Mouse (Mus musculus): ENCODE measurements at regions not wholly inside any gene's neighbourhood (a gene's known extent, or its start where the extent isn't known, plus 50 kb on each side); places are given as distances from the start of the nearest gene placed in this dataset.

GRCm38 (mm10) chr16:42772640-42773039 is 103.0 kb upstream of the Zbtb20 start:
- Histone ChIP-seq H3K36me3 (ENCODE audit: control insufficient read depth, insufficient read depth) (no peaks in the 10 kb centered on the region), H3K4me2 (ENCODE audit: low read depth, low read length) (no peak overlapping the region), H3K4me1 (ENCODE audit: control insufficient read depth, low read depth, low read length) (no peaks in the 10 kb centered on the region), H3K4me3 (ENCODE audit: low read depth, low read length) (no peak overlapping the region), H3K27ac (ENCODE audit: low read length) (no peak overlapping the region), H3K27me3 (ENCODE audit: control insufficient read depth, insufficient read depth, low read depth, low read length) (no peaks in the 10 kb centered on the region), H3K9me3 (replicated peaks; ENCODE audit: control insufficient read depth, low read length) (no peaks in the 10 kb centered on the region), H3K9ac (ENCODE audit: low read depth, low read length) (no peak overlapping the region)
- ATAC-seq (ENCODE audit: low read depth) = no peak
- 30% methylated on average over 2 of the region's 2 CpGs for WGBS (ENCODE audit: insufficient replicate concordance)

GRCm38 (mm10) chr16:42770199-42770598 is 105.5 kb upstream of the Zbtb20 start:
- no peaks in the 10 kb centered on the region for H3K9me3 ChIP-seq (replicated peaks; ENCODE audit: control insufficient read depth, low read length)
- no peak for ATAC-seq (ENCODE audit: low read depth)
- H3K4me1 ChIP-seq (ENCODE audit: control insufficient read depth, low read depth, low read length) = no peaks in the 10 kb centered on the region
- H3K27ac ChIP-seq (ENCODE audit: low read length) = no peak overlapping the region
- H3K9ac ChIP-seq (ENCODE audit: low read depth, low read length) = no peak overlapping the region
- H3K36me3 ChIP-seq (ENCODE audit: control insufficient read depth, insufficient read depth) = no peaks in the 10 kb centered on the region
- no peaks in the 10 kb centered on the region for H3K27me3 ChIP-seq (ENCODE audit: control insufficient read depth, insufficient read depth, low read depth, low read length)
- H3K4me2 ChIP-seq (ENCODE audit: low read depth, low read length) = no peak overlapping the region
- H3K4me3 ChIP-seq (ENCODE audit: low read depth, low read length) = no peak overlapping the region
- 57% methylated on average over 1 of the region's 1 CpGs for WGBS (ENCODE audit: insufficient replicate concordance)

GRCm38 (mm10) chr16:42748681-42749080 is 127.0 kb upstream of the Zbtb20 start:
- H3K4me3 ChIP-seq (ENCODE audit: low read depth, low read length) = no peak overlapping the region
- no peaks in the 10 kb centered on the region for H3K27me3 ChIP-seq (ENCODE audit: control insufficient read depth, insufficient read depth, low read depth, low read length)
- 70% methylated on average over 5 of the region's 5 CpGs for WGBS (ENCODE audit: insufficient replicate concordance)
- no peak overlapping the region for H3K4me2 ChIP-seq (ENCODE audit: low read depth, low read length)
- no peak for ATAC-seq (ENCODE audit: low read depth)
- no peak overlapping the region for H3K9ac ChIP-seq (ENCODE audit: low read depth, low read length)
- H3K27ac ChIP-seq (ENCODE audit: low read length) = no peak overlapping the region
- no peaks in the 10 kb centered on the region for H3K36me3 ChIP-seq (ENCODE audit: control insufficient read depth, insufficient read depth)
- H3K9me3 ChIP-seq (replicated peaks; ENCODE audit: control insufficient read depth, low read length) = no peaks in the 10 kb centered on the region
- H3K4me1 ChIP-seq (ENCODE audit: control insufficient read depth, low read depth, low read length) = no peaks in the 10 kb centered on the region

- no peak overlapping the region for H3K4me3 ChIP-seq (ENCODE audit: low read depth, low read length)
- no peak for ATAC-seq (ENCODE audit: low read depth)
- H3K9me3 ChIP-seq (replicated peaks; ENCODE audit: control insufficient read depth, low read length) = no peaks in the 10 kb centered on the region
- no peak overlapping the region for H3K9ac ChIP-seq (ENCODE audit: low read depth, low read length)
- no peak overlapping the region for H3K4me2 ChIP-seq (ENCODE audit: low read depth, low read length)
- no peaks in the 10 kb centered on the region for H3K4me1 ChIP-seq (ENCODE audit: control insufficient read depth, low read depth, low read length)
- no peaks in the 10 kb centered on the region for H3K36me3 ChIP-seq (ENCODE audit: control insufficient read depth, insufficient read depth)
- no peak overlapping the region for H3K27ac ChIP-seq (ENCODE audit: low read length)
- 16% methylated on average over 11 of the region's 11 CpGs for WGBS (ENCODE audit: insufficient replicate concordance)
- no peaks in the 10 kb centered on the region for H3K27me3 ChIP-seq (ENCODE audit: control insufficient read depth, insufficient read depth, low read depth, low read length)
Observed at GRCm38 (mm10) chr16:42745943-42746675, 129.6 kb upstream of the Zbtb20 start.

GRCm38 (mm10) chr16:42743538-42743937 is 132.1 kb upstream of the Zbtb20 start:
- no peak overlapping the region for H3K27ac ChIP-seq (ENCODE audit: low read length)
- no peaks in the 10 kb centered on the region for H3K4me1 ChIP-seq (ENCODE audit: control insufficient read depth, low read depth, low read length)
- no peak overlapping the region for H3K4me2 ChIP-seq (ENCODE audit: low read depth, low read length)
- 48% methylated on average over 1 of the region's 1 CpGs for WGBS (ENCODE audit: insufficient replicate concordance)
- no peak overlapping the region for H3K9ac ChIP-seq (ENCODE audit: low read depth, low read length)
- H3K4me3 ChIP-seq (ENCODE audit: low read depth, low read length) = no peak overlapping the region
- H3K9me3 ChIP-seq (replicated peaks; ENCODE audit: control insufficient read depth, low read length) = no peaks in the 10 kb centered on the region
- H3K36me3 ChIP-seq (ENCODE audit: control insufficient read depth, insufficient read depth) = no peaks in the 10 kb centered on the region
- no peaks in the 10 kb centered on the region for H3K27me3 ChIP-seq (ENCODE audit: control insufficient read depth, insufficient read depth, low read depth, low read length)
- no peak for ATAC-seq (ENCODE audit: low read depth)

GRCm38 (mm10) chr16:42743120-42743519 is 132.6 kb upstream of the Zbtb20 start:
- ATAC-seq (ENCODE audit: low read depth) = no peak
- no peak overlapping the region for H3K4me3 ChIP-seq (ENCODE audit: low read depth, low read length)
- H3K9ac ChIP-seq (ENCODE audit: low read depth, low read length) = no peak overlapping the region
- H3K27me3 ChIP-seq (ENCODE audit: control insufficient read depth, insufficient read depth, low read depth, low read length) = no peaks in the 10 kb centered on the region
- H3K27ac ChIP-seq (ENCODE audit: low read length) = no peak overlapping the region
- H3K4me1 ChIP-seq (ENCODE audit: control insufficient read depth, low read depth, low read length) = no peaks in the 10 kb centered on the region
- H3K9me3 ChIP-seq (replicated peaks; ENCODE audit: control insufficient read depth, low read length) = no peaks in the 10 kb centered on the region
- 30% methylated on average over 2 of the region's 2 CpGs for WGBS (ENCODE audit: insufficient replicate concordance)
- H3K4me2 ChIP-seq (ENCODE audit: low read depth, low read length) = no peak overlapping the region
- H3K36me3 ChIP-seq (ENCODE audit: control insufficient read depth, insufficient read depth) = no peaks in the 10 kb centered on the region

- no peak for ATAC-seq (ENCODE audit: low read depth)
- no peaks in the 10 kb centered on the region for H3K36me3 ChIP-seq (ENCODE audit: control insufficient read depth, insufficient read depth)
- no peaks in the 10 kb centered on the region for H3K9me3 ChIP-seq (replicated peaks; ENCODE audit: control insufficient read depth, low read length)
- H3K27ac ChIP-seq (ENCODE audit: low read length) = no peak overlapping the region
- H3K4me3 ChIP-seq (ENCODE audit: low read depth, low read length) = no peak overlapping the region
- no peaks in the 10 kb centered on the region for H3K27me3 ChIP-seq (ENCODE audit: control insufficient read depth, insufficient read depth, low read depth, low read length)
- WGBS (ENCODE audit: insufficient replicate concordance) = 66% methylated on average over 7 of the region's 7 CpGs
- H3K4me1 ChIP-seq (ENCODE audit: control insufficient read depth, low read depth, low read length) = no peaks in the 10 kb centered on the region
- H3K9ac ChIP-seq (ENCODE audit: low read depth, low read length) = no peak overlapping the region
- H3K4me2 ChIP-seq (ENCODE audit: low read depth, low read length) = no peak overlapping the region
Observed at GRCm38 (mm10) chr16:42727826-42728225, 147.9 kb upstream of the Zbtb20 start.

- Histone ChIP-seq H3K9ac (ENCODE audit: low read depth, low read length) (no peak overlapping the region), H3K4me2 (ENCODE audit: low read depth, low read length) (no peak overlapping the region), H3K4me3 (ENCODE audit: low read depth, low read length) (no peak overlapping the region), H3K9me3 (replicated peaks; ENCODE audit: control insufficient read depth, low read length) (no peaks in the 10 kb centered on the region), H3K27me3 (ENCODE audit: control insufficient read depth, insufficient read depth, low read depth, low read length) (no peaks in the 10 kb centered on the region), H3K36me3 (ENCODE audit: control insufficient read depth, insufficient read depth) (no peaks in the 10 kb centered on the region), H3K27ac (ENCODE audit: low read length) (no peak overlapping the region), H3K4me1 (ENCODE audit: control insufficient read depth, low read depth, low read length) (no peaks in the 10 kb centered on the region)
- no peak for ATAC-seq (ENCODE audit: low read depth)
- WGBS (ENCODE audit: insufficient replicate concordance) = 57% methylated on average over 3 of the region's 3 CpGs
Observed at GRCm38 (mm10) chr16:42719915-42720314, 155.8 kb upstream of the Zbtb20 start.

- WGBS (ENCODE audit: insufficient replicate concordance) = 57% methylated on average over 7 of the region's 7 CpGs
- Histone ChIP-seq H3K4me1 (ENCODE audit: control insufficient read depth, low read depth, low read length) (no peaks in the 10 kb centered on the region), H3K36me3 (ENCODE audit: control insufficient read depth, insufficient read depth) (no peaks in the 10 kb centered on the region), H3K27me3 (ENCODE audit: control insufficient read depth, insufficient read depth, low read depth, low read length) (no peaks in the 10 kb centered on the region), H3K4me2 (ENCODE audit: low read depth, low read length) (no peak overlapping the region), H3K27ac (ENCODE audit: low read length) (no peak overlapping the region), H3K9ac (ENCODE audit: low read depth, low read length) (no peak overlapping the region), H3K4me3 (ENCODE audit: low read depth, low read length) (no peak overlapping the region), H3K9me3 (replicated peaks; ENCODE audit: control insufficient read depth, low read length) (no peaks in the 10 kb centered on the region)
- no peak for ATAC-seq (ENCODE audit: low read depth)
Observed at GRCm38 (mm10) chr16:42718452-42718851, 157.2 kb upstream of the Zbtb20 start.
